Mouse (Mus musculus) limb, embryonic 14.5 days (tissue): Measurements from ENCODE around the gene Macrod2. TPM values are rescaled to one million over a fixed set of nuclear protein-coding genes. Genes with fewer than 3 reads are reported as not detected.

Experiments
- ATAC-seq: fragments of 200-750 bp; cut with Nextera tagmentation; 2 replicates; pipeline ENCODE4 v1.8.0; 2017; ENCODE audit warnings: low read depth, moderate number of reproducible peaks, moderate TSS enrichment; ENCODE audit not compliant: low FRiP score
- DNase-seq: peaks from one replicate; pipeline ENCODE4 v3.0.0-alpha.2; 2015; ENCODE audit warnings: low spot score
- H3K27ac ChIP-seq: fragments of 300-500 bp; sonication (generic); replicated peaks from 2 replicates; pipeline ENCODE4 v1.5.1; 2014; ENCODE audit warnings: low read depth, mild to moderate bottlenecking, low read length, moderate library complexity, mixed read lengths
- H3K27me3 ChIP-seq: fragments of 300-500 bp; sonication (generic); 2 replicates; pipeline ENCODE4 v1.6.1; 2014; ENCODE audit warnings: low read length, mixed read lengths; ENCODE audit not compliant: control insufficient read depth, insufficient read depth
- H3K36me3 ChIP-seq: fragments of 300-500 bp; sonication (generic); 2 replicates; pipeline ENCODE4 v1.6.1; 2014; ENCODE audit warnings: mild to moderate bottlenecking, low read length, moderate library complexity, mixed read lengths; ENCODE audit not compliant: control insufficient read depth, insufficient read depth
- H3K4me1 ChIP-seq: fragments of 300-500 bp; sonication (generic); 2 replicates; pipeline ENCODE4 v1.6.1; 2014; ENCODE audit warnings: antibody characterized with exemption, low read length, mixed read lengths; ENCODE audit not compliant: control insufficient read depth, insufficient read depth
- H3K4me2 ChIP-seq: fragments of 300-500 bp; sonication (generic); replicated peaks from 2 replicates; pipeline ENCODE4 v1.6.1; 2014; ENCODE audit warnings: low read depth, mild to moderate bottlenecking, low read length, moderate library complexity; ENCODE audit not compliant: severe bottlenecking
- H3K4me3 ChIP-seq: fragments of 300-500 bp; sonication (generic); replicated peaks from 2 replicates; pipeline ENCODE4 v1.5.1; 2014; ENCODE audit warnings: low read length
- H3K9ac ChIP-seq: fragments of 300-500 bp; sonication (generic); 2 replicates; pipeline ENCODE4 v1.6.1; 2014; ENCODE audit warnings: mild to moderate bottlenecking, low read depth, low read length, moderate library complexity; ENCODE audit not compliant: severe bottlenecking
- H3K9me3 ChIP-seq: fragments of 300-500 bp; sonication (generic); 2 replicates; pipeline ENCODE4 v1.6.1; 2016; ENCODE audit warnings: low read length; ENCODE audit not compliant: control insufficient read depth
- POLR2A ChIP-seq: fragments of 200-500 bp; IDR thresholded peaks from 2 replicates; pipeline ENCODE4 v1.8.0; 2012; ENCODE audit warnings: inconsistent platforms, mild to moderate bottlenecking, moderate library complexity, borderline replicate concordance; ENCODE audit not compliant: insufficient read depth, insufficient read length; ENCODE audit errors: extremely low read depth
- WGBS: fragments of 180-500 bp; shearing (Covaris S2); extraction: QIAGEN DNeasy Blood & Tissue Kit; methylation state at CpG from one replicate; pipeline ENCODE4 v1.1.7; 2014; 5-methylcytosine and 5-hydroxymethylcytosine counted together
- polyA plus RNA-seq, 2 experiments: library from polyadenylated mRNA; depleted of rRNA in 1 of 2; stranded (reverse) in 1 of 2; unstranded in 1 of 2; fragments of >200 nt; fragmentation: Nextera tagmentation in 1 of 2; extraction: Ambion mirVana in 1 of 2; gene quantifications; 2 replicates each; pipeline versions ENCODE4 v1.2.1 to v1.2.3; 2012 to 2014

Gene Macrod2
- polyA plus RNA-seq, 2 experiments, result 8.5 to 24.5 TPM

- no peak for TF ChIP-seq POLR2A
- H3K4me1 ChIP-seq, result no peaks in the 10 kb centered on the region
- H3K4me2 ChIP-seq, result no peak overlapping the region
- no peak for DNase-seq
- H3K4me3 ChIP-seq, result no peak overlapping the region
- no peaks in the 10 kb centered on the region for H3K9me3 ChIP-seq
- no peaks in the 10 kb centered on the region for H3K27me3 ChIP-seq
- H3K27ac ChIP-seq, result no peak overlapping the region
- H3K36me3 ChIP-seq, result no peaks in the 10 kb centered on the region
- 84% methylated on average over 5 of the region's 5 CpGs for WGBS
- no peak overlapping the region for H3K9ac ChIP-seq
- ATAC-seq, result no peak
These were observed 1436.4 kb downstream of the Macrod2 start for GRCm38 (mm10) chr2:141831515-141831914.

GRCm38 (mm10) chr2:141834156-141834782 is 1439.2 kb downstream of the Macrod2 start:
- WGBS, result 76% methylated on average over 4 of the region's 4 CpGs
- no peak for ATAC-seq
- H3K9ac ChIP-seq, result no peak overlapping the region
- H3K4me3 ChIP-seq, result no peak overlapping the region
- no peak overlapping the region for H3K4me2 ChIP-seq
- no peaks in the 10 kb centered on the region for H3K36me3 ChIP-seq
- no peak overlapping the region for H3K27ac ChIP-seq
- TF ChIP-seq POLR2A, result no peak
- H3K27me3 ChIP-seq, result no peaks in the 10 kb centered on the region
- DNase-seq, result no peak
- no peaks in the 10 kb centered on the region for H3K9me3 ChIP-seq
- H3K4me1 ChIP-seq, result no peaks in the 10 kb centered on the region

- H3K4me1 ChIP-seq, result no peaks in the 10 kb centered on the region
- H3K9ac ChIP-seq, result no peak overlapping the region
- ATAC-seq, result no peak
- TF ChIP-seq POLR2A, result no peak
- H3K9me3 ChIP-seq, result no peaks in the 10 kb centered on the region
- H3K4me2 ChIP-seq, result no peak overlapping the region
- WGBS, result 75% methylated on average over 6 of the region's 6 CpGs
- DNase-seq, result no peak
- no peak overlapping the region for H3K4me3 ChIP-seq
- no peaks in the 10 kb centered on the region for H3K27me3 ChIP-seq
- H3K27ac ChIP-seq, result no peak overlapping the region
- H3K36me3 ChIP-seq, result no peaks in the 10 kb centered on the region
These were observed 1449.5 kb downstream of the Macrod2 start for GRCm38 (mm10) chr2:141844408-141845175.

- no peak for DNase-seq
- Histone ChIP-seq H3K27ac (no peak overlapping the region), H3K9ac (no peak overlapping the region), H3K36me3 (no peaks in the 10 kb centered on the region), H3K4me1 (no peaks in the 10 kb centered on the region), H3K4me3 (no peak overlapping the region), H3K9me3 (no peaks in the 10 kb centered on the region), H3K4me2 (no peak overlapping the region), H3K27me3 (no peaks in the 10 kb centered on the region)
- TF ChIP-seq POLR2A, result no peak
- ATAC-seq, result no peak
- 27% methylated on average over 2 of the region's 2 CpGs for WGBS
These were observed 1464.1 kb downstream of the Macrod2 start for GRCm38 (mm10) chr2:141859220-141859619.

- no peak for ATAC-seq
- no peak overlapping the region for H3K27ac ChIP-seq
- H3K4me1 ChIP-seq, result no peaks in the 10 kb centered on the region
- no peaks in the 10 kb centered on the region for H3K9me3 ChIP-seq
- DNase-seq, result no peak
- no peaks in the 10 kb centered on the region for H3K27me3 ChIP-seq
- H3K9ac ChIP-seq, result no peak overlapping the region
- H3K4me3 ChIP-seq, result no peak overlapping the region
- WGBS, result 76% methylated on average over 6 of the region's 6 CpGs
- no peak overlapping the region for H3K4me2 ChIP-seq
- H3K36me3 ChIP-seq, result no peaks in the 10 kb centered on the region
- no peak for TF ChIP-seq POLR2A
These were observed 1466.7 kb downstream of the Macrod2 start for GRCm38 (mm10) chr2:141861679-141862268.
